Mouse (Mus musculus): ENCODE data around the gene Gm21983. TPM values are rescaled to one million over a fixed set of nuclear protein-coding genes. Genes with fewer than 3 reads are reported as not detected.

Gm21983 gene
- polyA plus RNA-seq, 1 experiment from 2014 or later = not detected

DNA sequence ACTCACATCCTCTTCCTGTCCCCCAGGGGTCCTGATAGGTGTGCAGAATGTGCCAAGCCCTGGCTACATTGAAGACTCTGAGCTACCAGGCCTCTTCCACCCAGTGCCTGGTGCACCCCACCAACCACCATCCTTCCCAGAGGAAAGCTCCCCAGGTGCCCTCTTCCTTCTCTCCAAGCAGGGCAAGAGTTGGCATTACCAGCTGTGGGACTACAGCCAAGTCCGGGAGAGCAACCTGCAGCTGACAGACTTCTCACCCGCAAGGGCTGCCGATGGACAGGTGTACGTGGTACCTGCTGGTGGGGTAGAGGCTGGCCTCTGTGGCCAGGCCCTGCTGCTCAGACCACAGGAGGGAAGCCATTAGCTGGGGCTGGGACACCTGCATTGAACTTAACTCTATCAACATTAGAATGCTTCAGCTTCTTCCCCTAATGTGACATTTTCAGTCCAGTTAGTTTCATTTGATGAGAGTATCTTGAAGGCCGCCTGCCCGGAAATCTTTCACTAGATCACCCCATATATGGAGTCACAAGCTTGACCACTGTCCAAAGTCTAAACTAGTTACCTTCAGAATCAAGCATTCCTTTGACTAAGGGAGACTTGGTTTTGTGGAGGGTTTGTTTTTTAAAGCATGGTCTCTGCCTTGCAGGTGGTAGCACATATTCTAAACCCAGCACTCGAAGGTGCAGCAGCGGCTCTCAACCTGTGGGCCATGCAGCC is 23.0 kb upstream of the Gm21983 start:
- no peak for ATAC-seq (replicated peaks; ENCODE audit: low FRiP score)
- H3K4me3 ChIP-seq (replicated peaks) = no peak overlapping the region
- H3K27ac ChIP-seq = no peak overlapping the region
- H3K4me2 ChIP-seq = no peak overlapping the region
- no peaks in the 10 kb centered on the region for H3K27me3 ChIP-seq
- 98% methylated on average over 8 of the region's 8 CpGs for WGBS
- H3K4me1 ChIP-seq = no peaks in the 10 kb centered on the region
- no peaks in the 10 kb centered on the region for H3K9me3 ChIP-seq (replicated peaks)
- H3K36me3 ChIP-seq = peaks cover 69% of the 10 kb centered on the region
- no peak overlapping the region for H3K9ac ChIP-seq

DNA sequence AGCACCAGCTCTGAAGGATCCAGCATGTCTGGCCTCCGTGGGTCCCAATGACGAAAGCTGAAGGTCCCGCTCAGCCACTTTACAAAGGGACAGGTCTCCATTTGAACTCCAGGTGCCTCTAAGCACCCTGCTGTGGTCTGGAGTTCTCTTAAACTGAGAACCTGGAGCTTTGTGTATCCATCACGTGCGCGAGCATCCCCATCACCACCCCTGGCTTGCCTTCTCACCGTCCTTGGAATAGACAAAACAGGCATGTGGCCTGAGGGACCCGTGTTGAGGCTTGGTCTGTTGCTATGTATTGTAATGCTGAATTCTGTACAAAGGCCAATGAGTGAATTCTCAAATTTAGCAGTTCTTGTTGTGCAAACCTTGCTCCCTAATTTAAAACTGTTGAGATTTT is 17.9 kb upstream of the Gm21983 start:
- Histone ChIP-seq H3K27ac (no peak overlapping the region), H3K4me2 (no peak overlapping the region), H3K4me1 (peaks cover 22% of the 10 kb centered on the region), H3K27me3 (no peaks in the 10 kb centered on the region), H3K4me3 (replicated peaks) (no peak overlapping the region), H3K9me3 (replicated peaks) (no peaks in the 10 kb centered on the region), H3K9ac (no peak overlapping the region), H3K36me3 (peaks cover 52% of the 10 kb centered on the region)
- 96% methylated on average over 8 of the region's 8 CpGs for WGBS
- ATAC-seq (replicated peaks; ENCODE audit: low FRiP score) = no peak

DNA sequence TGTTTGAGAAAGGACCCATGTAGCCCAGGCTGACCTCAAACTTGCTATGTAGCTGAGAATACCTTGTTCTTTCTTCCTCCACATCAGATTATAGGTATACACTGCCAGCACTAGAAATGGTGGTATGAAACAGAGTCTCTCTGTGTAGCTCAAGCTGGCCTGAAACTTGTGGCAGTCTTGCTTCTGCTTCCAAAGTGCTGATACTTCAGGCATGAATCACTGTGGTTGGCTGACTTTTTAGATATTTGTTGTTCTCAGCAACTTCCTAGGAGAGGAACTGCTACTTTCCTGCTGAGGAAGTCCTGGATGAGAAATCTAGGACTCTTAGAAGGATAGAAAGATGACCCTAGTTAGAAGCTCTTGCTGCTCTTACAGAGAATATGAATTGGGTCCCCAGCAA is 17.5 kb upstream of the Gm21983 start:
- no peak for ATAC-seq (replicated peaks; ENCODE audit: low FRiP score)
- Histone ChIP-seq H3K9ac (no peak overlapping the region), H3K27me3 (no peaks in the 10 kb centered on the region), H3K4me3 (replicated peaks) (no peak overlapping the region), H3K4me2 (no peak overlapping the region), H3K9me3 (replicated peaks) (no peaks in the 10 kb centered on the region), H3K36me3 (peaks cover 52% of the 10 kb centered on the region), H3K4me1 (peaks cover 25% of the 10 kb centered on the region), H3K27ac (no peak overlapping the region)

- Histone ChIP-seq H3K27me3 (no peaks in the 10 kb centered on the region), H3K9ac (no peak overlapping the region), H3K4me3 (replicated peaks) (no peak overlapping the region), H3K4me2 (no peak overlapping the region), H3K9me3 (replicated peaks) (no peaks in the 10 kb centered on the region), H3K4me1 (peaks cover 28% of the 10 kb centered on the region), H3K27ac (no peak overlapping the region), H3K36me3 (peaks cover 52% of the 10 kb centered on the region)
- no peak for ATAC-seq (replicated peaks; ENCODE audit: low FRiP score)
- 90% methylated on average over 8 of the region's 8 CpGs for WGBS
Observed at GRCm38 (mm10) chr7:27197634-27198033, 16.7 kb upstream of the Gm21983 start.

- no peaks in the 10 kb centered on the region for H3K9me3 ChIP-seq (replicated peaks)
- ATAC-seq (replicated peaks; ENCODE audit: low FRiP score) = no peak
- WGBS = 89% methylated on average over 3 of the region's 3 CpGs
- H3K27me3 ChIP-seq = no peaks in the 10 kb centered on the region
- H3K36me3 ChIP-seq = peaks cover 52% of the 10 kb centered on the region
- peak overlapping the region; percentile 73; the same call in 1 of the 2 replicates for H3K4me2 ChIP-seq
- H3K27ac ChIP-seq = 0 out of 2 replicates have a peak overlapping the region, but pooled peaks have one; percentile 98
- no peak overlapping the region for H3K9ac ChIP-seq
- no peak overlapping the region for H3K4me3 ChIP-seq (replicated peaks)
- peaks cover 28% of the 10 kb centered on the region for H3K4me1 ChIP-seq
Observed at GRCm38 (mm10) chr7:27197136-27197535, 16.2 kb upstream of the Gm21983 start.

GRCm38 (mm10) chr7:27195681-27196611 is 15.1 kb upstream of the Gm21983 start, which contains the start of the genes BC024978 and Snrpa:
BC024978 (plus strand) TSS chr7:27195781.
Snrpa (minus strand) TSS chr7:27196271.
- Histone ChIP-seq H3K27ac (peak within 1 kb of the TSS; percentile 98), H3K36me3 (peaks cover 55% of the 10 kb centered on the region), H3K4me3 (replicated peaks) (peak within 1 kb of the TSS; percentile 68), H3K9ac (peak within 1 kb of the TSS; percentile 81), H3K9me3 (replicated peaks) (no peaks in the 10 kb centered on the region), H3K4me2 (peak within 1 kb of the TSS; percentile 73), H3K27me3 (no peaks in the 10 kb centered on the region), H3K4me1 (peaks cover 28% of the 10 kb centered on the region)
- peak; percentile 99 for ATAC-seq (replicated peaks; ENCODE audit: low FRiP score)
- under 1% methylated on average over 64 of the region's 64 CpGs for WGBS

GRCm38 (mm10) chr7:27193731-27194130 is 12.8 kb upstream of the Gm21983 start:
- H3K27ac ChIP-seq = no peak overlapping the region
- no peak overlapping the region for H3K4me3 ChIP-seq (replicated peaks)
- H3K4me2 ChIP-seq = peak overlapping the region; percentile 4; the same call in 1 of the 2 replicates
- H3K36me3 ChIP-seq = peaks cover 68% of the 10 kb centered on the region
- H3K27me3 ChIP-seq = no peaks in the 10 kb centered on the region
- peaks cover 28% of the 10 kb centered on the region for H3K4me1 ChIP-seq
- no peak overlapping the region for H3K9ac ChIP-seq
- no peaks in the 10 kb centered on the region for H3K9me3 ChIP-seq (replicated peaks)
- 78% methylated on average over 4 of the region's 4 CpGs for WGBS
- ATAC-seq (replicated peaks; ENCODE audit: low FRiP score) = no peak

DNA sequence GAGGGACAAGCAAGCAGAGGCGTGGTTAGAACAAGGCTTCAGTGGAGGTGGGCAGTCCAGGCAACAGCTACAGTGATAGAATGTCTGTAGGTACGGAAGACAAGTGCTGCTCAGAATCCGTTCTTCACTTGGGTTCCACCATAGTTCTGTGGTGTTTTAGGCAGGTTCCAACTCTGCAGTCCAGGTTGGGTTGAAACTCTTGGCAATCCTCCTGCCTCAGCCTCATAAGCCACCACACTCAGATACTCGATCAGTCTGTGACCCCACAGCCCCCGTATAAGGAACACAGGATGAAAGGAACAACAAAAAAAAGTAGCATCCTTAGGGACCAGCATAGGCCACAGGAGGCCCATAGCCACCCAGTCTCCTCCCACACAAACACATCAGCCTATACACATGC is 11.5 kb upstream of the Gm21983 start:
- H3K4me3 ChIP-seq (replicated peaks) = no peak overlapping the region
- 91% methylated on average over 5 of the region's 5 CpGs for WGBS
- ATAC-seq (replicated peaks; ENCODE audit: low FRiP score) = no peak

DNA sequence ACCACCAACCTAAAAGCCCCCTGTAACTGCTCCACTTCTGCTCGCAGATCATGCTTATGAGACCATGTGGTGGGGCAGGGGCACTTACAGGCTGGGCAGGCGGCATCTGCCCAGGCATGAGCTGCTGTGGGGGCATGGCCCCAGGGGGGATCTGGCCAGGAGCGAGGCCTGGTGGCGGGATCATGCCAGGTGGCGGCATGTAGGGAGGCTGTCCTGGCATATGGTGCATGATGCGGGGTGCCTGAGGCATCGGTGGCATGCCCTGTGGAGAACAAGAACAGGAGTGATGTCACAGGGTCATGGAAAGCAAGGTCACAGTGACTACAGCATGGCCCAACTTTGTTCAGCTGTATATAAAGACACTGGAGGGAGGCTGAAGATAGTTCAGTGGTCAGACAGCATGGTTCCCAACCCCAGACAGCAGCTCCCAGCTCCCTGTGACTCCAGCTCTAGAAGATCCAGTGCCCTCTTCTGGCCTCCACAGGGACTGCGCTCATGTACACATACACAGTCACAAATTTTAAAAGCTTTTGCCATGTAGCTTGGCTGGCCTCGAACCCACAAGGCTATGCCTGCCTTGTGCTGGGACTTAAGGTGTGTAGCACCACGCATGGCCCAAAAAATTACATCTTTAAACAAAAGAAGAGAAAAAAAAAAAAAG is 8.5 kb upstream of the Gm21983 start:
- Histone ChIP-seq H3K27me3 (no peaks in the 10 kb centered on the region), H3K27ac (no peak overlapping the region), H3K36me3 (peaks cover 97% of the 10 kb centered on the region), H3K9me3 (replicated peaks) (no peaks in the 10 kb centered on the region), H3K4me1 (peaks cover 10% of the 10 kb centered on the region), H3K4me3 (replicated peaks) (no peak overlapping the region), H3K4me2 (no peak overlapping the region), H3K9ac (no peak overlapping the region)
- ATAC-seq (replicated peaks; ENCODE audit: low FRiP score) = no peak
- 96% methylated on average over 10 of the region's 10 CpGs for WGBS

More for the DNA sequence above, 11.5 kb upstream of the Gm21983 start:
- H3K36me3 ChIP-seq = peaks cover 69% of the 10 kb centered on the region
- no peaks in the 10 kb centered on the region for H3K27me3 ChIP-seq
- H3K27ac ChIP-seq = no peak overlapping the region
- H3K9ac ChIP-seq = no peak overlapping the region
- no peak overlapping the region for H3K4me2 ChIP-seq
- no peaks in the 10 kb centered on the region for H3K9me3 ChIP-seq (replicated peaks)
- peaks cover 27% of the 10 kb centered on the region for H3K4me1 ChIP-seq

GRCm38 (mm10) chr7:27185986-27186385 is 5.1 kb upstream of the Gm21983 start:
- Histone ChIP-seq H3K4me2 (no peak overlapping the region), H3K27me3 (no peaks in the 10 kb centered on the region), H3K27ac (no peak overlapping the region), H3K9me3 (replicated peaks) (no peaks in the 10 kb centered on the region), H3K36me3 (peaks cover 78% of the 10 kb centered on the region), H3K4me3 (replicated peaks) (no peak overlapping the region), H3K4me1 (peaks cover under 1% of the 10 kb centered on the region; the same call in 1 of the 2 replicates), H3K9ac (no peak overlapping the region)
- no peak for ATAC-seq (replicated peaks; ENCODE audit: low FRiP score)
- 91% methylated on average over 5 of the region's 5 CpGs for WGBS

DNA sequence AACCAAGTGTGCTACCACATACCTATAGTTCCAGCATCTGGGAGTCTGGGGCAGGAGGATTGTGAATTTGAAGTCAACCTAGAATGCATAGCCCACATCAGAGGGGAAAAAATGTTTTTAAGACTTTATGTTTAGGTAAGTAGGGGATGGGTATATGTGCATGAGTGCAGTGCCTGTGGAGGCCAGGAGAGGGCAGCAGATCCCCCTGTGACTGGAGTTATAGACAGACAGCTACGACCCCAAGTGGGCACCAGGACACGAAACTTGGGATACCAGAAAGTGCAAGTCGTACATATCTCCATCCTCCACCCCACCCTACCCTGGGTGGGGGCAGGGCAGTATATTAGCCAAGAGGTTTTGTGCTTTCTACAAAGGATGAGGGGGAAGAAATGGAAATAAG is 4.1 kb upstream of the Gm21983 start:
- Histone ChIP-seq H3K36me3 (peaks cover 68% of the 10 kb centered on the region), H3K27me3 (no peaks in the 10 kb centered on the region)

More for the DNA sequence above, 4.1 kb upstream of the Gm21983 start:
- H3K4me3 ChIP-seq (replicated peaks) = no peak overlapping the region
- H3K4me1 ChIP-seq = peaks cover 11% of the 10 kb centered on the region
- ATAC-seq (replicated peaks; ENCODE audit: low FRiP score) = no peak
- WGBS = 68% methylated on average over 3 of the region's 3 CpGs
- no peak overlapping the region for H3K4me2 ChIP-seq
- no peak overlapping the region for H3K9ac ChIP-seq
- H3K9me3 ChIP-seq (replicated peaks) = no peaks in the 10 kb centered on the region
- no peak overlapping the region for H3K27ac ChIP-seq

Measured in kidney, embryonic 15.5 days (tissue).